14 mouse cellular contexts compared by ENCODE assay signal in the genomic region with DNA sequence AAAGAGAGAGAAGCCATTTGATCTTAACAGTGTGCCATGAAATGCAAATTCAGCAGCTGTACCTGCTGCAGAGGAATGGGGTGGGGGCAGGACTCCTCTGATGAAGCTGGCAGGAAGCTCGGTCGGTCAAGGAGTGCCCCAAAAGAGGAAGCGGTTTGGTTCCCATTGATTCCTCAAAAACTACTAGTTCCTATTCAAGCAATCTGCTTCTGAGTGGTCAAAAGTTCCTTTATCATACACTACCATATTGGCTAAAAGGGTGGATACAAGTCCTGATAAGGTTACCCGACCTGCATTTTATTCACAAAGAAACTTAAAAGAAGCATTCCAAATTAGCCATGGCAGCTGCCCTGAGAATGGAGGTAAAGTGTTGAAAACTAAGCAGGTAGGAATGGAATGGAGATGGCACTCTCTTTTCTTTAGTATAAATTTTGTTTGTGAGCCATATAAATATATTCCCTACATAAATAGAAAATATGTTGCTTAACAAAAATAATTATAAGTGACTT. TPM values are rescaled to one million over a fixed set of nuclear protein-coding genes. Genes with fewer than 3 reads are reported as not detected.
A peak's percentile ranks its signal among the peaks of the same experiment; 100 is the strongest.
DNase-seq lines count a peak whose midpoint lies in the region; ATAC-seq and TF ChIP-seq lines count a peak whose summit lies in the region.
"Had no signal": no experiment of that assay in that cellular context is flagged by ENCODE, and none has a peak within 500 bp of the region (broad histone marks: within the 10 kb centered on the region; RNA-seq: fewer than 3 reads in every experiment).

No protein-coding gene starts in this region.

- peaks cover 14% of the 10 kb centered on the region for H3K36me3 ChIP-seq in heart, embryonic 14.5 days (ENCODE audit: control insufficient read depth, insufficient read depth, low read length)
- peaks cover 34% of the 10 kb centered on the region for H3K36me3 ChIP-seq in ES-Bruce4 (ENCODE audit: control insufficient read depth, insufficient read depth, low read length, poor library complexity, severe bottlenecking)
- peaks cover 68% of the 10 kb centered on the region for H3K36me3 ChIP-seq in erythroblast, embryonic 14.5 days (ENCODE audit: control insufficient read depth)
- H3K36me3 ChIP-seq in megakaryocyte, embryonic 14.5 days (replicated peaks; ENCODE audit: low read length) = peaks cover 47% of the 10 kb centered on the region
- H3K36me3 ChIP-seq in hindbrain, embryonic 14.5 days (replicated peaks; ENCODE audit: control insufficient read depth, insufficient read depth) = no peaks in the 10 kb centered on the region
- H3K36me3 ChIP-seq: hindbrain, embryonic 10.5 days had no signal

- no peaks in the 10 kb centered on the region for H3K27me3 ChIP-seq in heart, embryonic 14.5 days (ENCODE audit: control insufficient read depth, insufficient read depth, low read length)
- H3K27me3 ChIP-seq in ES-Bruce4 (ENCODE audit: control insufficient read depth, insufficient read depth, low read length, poor library complexity, severe bottlenecking) = no peaks in the 10 kb centered on the region
- no peaks in the 10 kb centered on the region for H3K27me3 ChIP-seq in erythroblast, embryonic 14.5 days (ENCODE audit: control insufficient read depth)
- no peaks in the 10 kb centered on the region for H3K27me3 ChIP-seq in megakaryocyte, embryonic 14.5 days (replicated peaks)
- H3K27me3 ChIP-seq in hindbrain, embryonic 14.5 days (ENCODE audit: control insufficient read depth, insufficient read depth, low read length) = no peaks in the 10 kb centered on the region
- H3K27me3 ChIP-seq: embryonic facial prominence, embryonic 13.5 days had no signal

- intact Hi-C loops in heart, postnatal 14 days (cut with DNase I) = loop anchor here (2.0 kb wide), 1 partner anchor 23 kb away; no protein-coding TSS in a partner anchor

- no peak for ATAC-seq in heart, embryonic 14.5 days (ENCODE audit: insufficient number of reproducible peaks, insufficient read depth, low FRiP score, low read depth)
- ATAC-seq in hindbrain, embryonic 14.5 days (ENCODE audit: low FRiP score) = no peak

- H3K27ac ChIP-seq in heart, embryonic 14.5 days (replicated peaks in 1 of 2; ENCODE audit: control insufficient read depth in 1 of 2, insufficient read depth in 1 of 2, low read depth in 2 of 2, low read length in 2 of 2) = no peak overlapping the region
- no peak overlapping the region for H3K27ac ChIP-seq in ES-Bruce4 (ENCODE audit: insufficient read depth, low read length)
- no peak overlapping the region for H3K27ac ChIP-seq in hindbrain, embryonic 14.5 days

- H3K9me3 ChIP-seq in heart, embryonic 14.5 days (ENCODE audit: control insufficient read depth, low read length) = no peaks in the 10 kb centered on the region
- H3K9me3 ChIP-seq in ES-Bruce4 (replicated peaks; ENCODE audit: control insufficient read depth, insufficient read depth, low read length, poor library complexity, severe bottlenecking) = no peaks in the 10 kb centered on the region
- H3K9me3 ChIP-seq in erythroblast, embryonic 14.5 days (ENCODE audit: control insufficient read depth, low read length) = no peaks in the 10 kb centered on the region
- no peaks in the 10 kb centered on the region for H3K9me3 ChIP-seq in megakaryocyte, embryonic 14.5 days
- no peaks in the 10 kb centered on the region for H3K9me3 ChIP-seq in hindbrain, embryonic 14.5 days (ENCODE audit: control insufficient read depth, low read length)
- H3K9me3 ChIP-seq: embryonic facial prominence, embryonic 13.5 days; hindbrain, embryonic 10.5 days had no signal

- no peak for TF ChIP-seq EP300 in ES-Bruce4 (IDR thresholded peaks at IDR 0.05; ENCODE audit: insufficient read depth, low read depth, low read length)

- 0 out of 2 replicates have a peak overlapping the region, but pooled peaks have one; percentile 77 for H3K4me2 ChIP-seq in heart, embryonic 14.5 days (ENCODE audit: low read length)
- H3K4me2 ChIP-seq in hindbrain, embryonic 14.5 days (replicated peaks) = no peak overlapping the region

- no peak for TF ChIP-seq CTCF in ES-Bruce4 (IDR thresholded peaks at IDR 0.05; ENCODE audit: low read depth, low read length)

- DNase-seq in heart, postnatal 14 days = no peak
- no peak for DNase-seq in urinary bladder, postnatal 10 days (ENCODE audit: low spot score)
- DNase-seq in frontal cortex, adult 2 months (ENCODE audit: extremely low spot score in 1 of 2, low spot score in 1 of 2) = no peak
- no peak for DNase-seq in hindbrain, embryonic 14.5 days (ENCODE audit: low spot score)
- DNase-seq: adrenal gland, adult 2 months; cerebellum, adult 18-20 months; kidney, postnatal 25 days; lung, postnatal 14 days had no signal

- no peak for TF ChIP-seq POLR2A in ES-Bruce4 (IDR thresholded peaks at IDR 0.05; ENCODE audit: insufficient read depth, low read length)

- H3K4me3 ChIP-seq in heart, embryonic 14.5 days (ENCODE audit: control insufficient read depth in 1 of 2, insufficient read depth in 1 of 2, low read depth in 1 of 2, low read length in 2 of 2) = no peak overlapping the region
- peak overlapping the region; percentile 48 for H3K4me3 ChIP-seq in ES-Bruce4 (ENCODE audit: low read depth, low read length)
- peak overlapping the region; percentile 90 for H3K4me3 ChIP-seq in erythroblast, embryonic 14.5 days (replicated peaks)
- peak overlapping the region; percentile 56 for H3K4me3 ChIP-seq in megakaryocyte, embryonic 14.5 days (replicated peaks)
- no peak overlapping the region for H3K4me3 ChIP-seq in hindbrain, embryonic 14.5 days (replicated peaks; ENCODE audit: low read length)

- H3K9ac ChIP-seq in heart, embryonic 14.5 days (ENCODE audit: low read length) = no peak overlapping the region; the same call in 1 of the 2 replicates
- H3K9ac ChIP-seq in ES-Bruce4 (ENCODE audit: low read depth, poor library complexity, severe bottlenecking) = no peak overlapping the region
- no peak overlapping the region for H3K9ac ChIP-seq in hindbrain, embryonic 14.5 days

- 63% methylated on average over 4 of the region's 4 CpGs for WGBS in heart, embryonic 14.5 days
- WGBS in hindbrain, embryonic 14.5 days = 83% methylated on average over 4 of the region's 4 CpGs

- H3K4me1 ChIP-seq in heart, embryonic 14.5 days (ENCODE audit: control insufficient read depth in 2 of 2, insufficient read depth in 2 of 2, low read length in 2 of 2) = peaks cover 33 to 62% of the 10 kb centered on the region in 2 experiments
- no peaks in the 10 kb centered on the region for H3K4me1 ChIP-seq in ES-Bruce4 (ENCODE audit: control insufficient read depth, insufficient read depth, low read length)
- H3K4me1 ChIP-seq in erythroblast, embryonic 14.5 days (ENCODE audit: control insufficient read depth) = peaks cover 91% of the 10 kb centered on the region
- peaks cover 85% of the 10 kb centered on the region for H3K4me1 ChIP-seq in megakaryocyte, embryonic 14.5 days
- H3K4me1 ChIP-seq in hindbrain, embryonic 14.5 days (replicated peaks; ENCODE audit: control insufficient read depth, insufficient read depth, low read length) = peaks cover 28% of the 10 kb centered on the region

RNA-seq across cellular contexts. Expression of a gene that starts 3.4 kb away (rescaled TPM):
- polyA plus RNA-seq in heart, embryonic 14.5 days (2014; fragmentation: Nextera tagmentation; extraction: Ambion mirVana) = 11.0 and 11.8 TPM in 2 replicates
- 10 to 100 TPM; 10.9 to 11.9 TPM for total RNA-seq in heart, postnatal 14 days (2021)
- polyA plus RNA-seq in ES-Bruce4 (2011; ENCODE audit: insufficient read depth, insufficient read length, low read depth, missing spikeins) = 198 and 200 TPM in 2 replicates
- 6.8 and 10.8 TPM in 2 replicates for polyA plus RNA-seq in erythroblast, embryonic 14.5 days (2012)
- 28.7 and 29.2 TPM in 2 replicates for polyA plus RNA-seq in megakaryocyte, embryonic 14.5 days (2012; ENCODE audit: insufficient read depth, low replicate concordance)
- 9.5 and 10.0 TPM in 2 replicates for polyA plus RNA-seq in frontal cortex, adult 2 months (2012; rRNA removed)
- polyA plus RNA-seq in hindbrain, embryonic 14.5 days (2014; fragmentation: Nextera tagmentation; extraction: Ambion mirVana) = 4.3 and 4.4 TPM in 2 replicates

RNA-seq across cellular contexts. Expression of a gene that starts 6.8 kb away (rescaled TPM):
- 22.7 and 25.6 TPM in 2 replicates for polyA plus RNA-seq in heart, embryonic 14.5 days (2014; fragmentation: Nextera tagmentation; extraction: Ambion mirVana)
- total RNA-seq in heart, postnatal 14 days (2021) = 10 to 100 TPM; 12.7 to 12.9 TPM
- polyA plus RNA-seq in ES-Bruce4 (2011; ENCODE audit: insufficient read depth, insufficient read length, low read depth, missing spikeins) = 24.6 and 26.5 TPM in 2 replicates
- polyA plus RNA-seq in erythroblast, embryonic 14.5 days (2012) = 0.10 TPM in 1 of 2 replicates, not detected in the other
- 4.3 TPM in 1 of 2 replicates, not detected in the other for polyA plus RNA-seq in megakaryocyte, embryonic 14.5 days (2012; ENCODE audit: insufficient read depth, low replicate concordance)
- 99.9 and 102 TPM in 2 replicates for polyA plus RNA-seq in frontal cortex, adult 2 months (2012; rRNA removed)
- polyA plus RNA-seq in hindbrain, embryonic 14.5 days (2014; fragmentation: Nextera tagmentation; extraction: Ambion mirVana) = 103 TPM in 2 replicates

RNA-seq across cellular contexts. Expression of a gene that starts 42.0 kb away (rescaled TPM):
- polyA plus RNA-seq in heart, embryonic 14.5 days (2014; fragmentation: Nextera tagmentation; extraction: Ambion mirVana) = not detected in 2 replicates
- 1 to 10 TPM; 3.0 to 3.3 TPM for total RNA-seq in heart, postnatal 14 days (2021)
- polyA plus RNA-seq in ES-Bruce4 (2011; ENCODE audit: insufficient read depth, insufficient read length, low read depth, missing spikeins) = 0.67 and 0.85 TPM in 2 replicates
- not detected in 2 replicates for polyA plus RNA-seq in erythroblast, embryonic 14.5 days (2012)
- polyA plus RNA-seq in megakaryocyte, embryonic 14.5 days (2012; ENCODE audit: insufficient read depth, low replicate concordance) = 0.09 TPM in 1 of 2 replicates, not detected in the other
- polyA plus RNA-seq in frontal cortex, adult 2 months (2012; rRNA removed) = 38.6 and 42.5 TPM in 2 replicates
- 7.2 and 17.2 TPM in 2 replicates for polyA plus RNA-seq in hindbrain, embryonic 14.5 days (2014; fragmentation: Nextera tagmentation; extraction: Ambion mirVana)

RNA-seq across cellular contexts. Expression of a gene that starts 42.0 kb away (rescaled TPM):
- 10.5 and 15.6 TPM in 2 replicates for polyA plus RNA-seq in heart, embryonic 14.5 days (2014; fragmentation: Nextera tagmentation; extraction: Ambion mirVana)
- total RNA-seq in heart, postnatal 14 days (2021) = 10 to 100 TPM; 44.0 to 44.6 TPM
- not detected in 2 replicates for polyA plus RNA-seq in ES-Bruce4 (2011; ENCODE audit: insufficient read depth, insufficient read length, low read depth, missing spikeins)
- not detected in 2 replicates for polyA plus RNA-seq in erythroblast, embryonic 14.5 days (2012)
- 0.07 and 3.2 TPM in 2 replicates for polyA plus RNA-seq in megakaryocyte, embryonic 14.5 days (2012; ENCODE audit: insufficient read depth, low replicate concordance)
- 96.8 and 108 TPM in 2 replicates for polyA plus RNA-seq in frontal cortex, adult 2 months (2012; rRNA removed)
- polyA plus RNA-seq in hindbrain, embryonic 14.5 days (2014; fragmentation: Nextera tagmentation; extraction: Ambion mirVana) = 30.4 and 34.8 TPM in 2 replicates

Comparison
In these comparisons a context has a peak if more than half of its experiments do, and no peak if none do; other contexts are left out.
1. H3K4me3 ChIP-seq: peak in ES-Bruce4 (single experiment), erythroblast, embryonic 14.5 days (single experiment) and megakaryocyte, embryonic 14.5 days (single experiment); none in heart, embryonic 14.5 days (0 of 2) and hindbrain, embryonic 14.5 days (single experiment).